Mouse (Mus musculus) heart, postnatal 0 days (tissue): ENCODE data around the gene Pard3.

Experiments used
- CTCF ChIP-seq: IDR thresholded peaks from 2 replicates; pipeline ENCODE4 v1.5.1; 2016; ENCODE audit warnings: antibody characterized with exemption, control low read depth, low read depth
- EP300 ChIP-seq: IDR thresholded peaks from 2 replicates; pipeline ENCODE4 v1.6.1; 2016; ENCODE audit warnings: antibody characterized with exemption, low read depth

GRCm38 (mm10) chr8:127501756-127502155 lies 438.1 kb downstream of the Pard3 start:
- TF ChIP-seq CTCF (no peak), EP300 (no peak)
